Mouse (Mus musculus): ENCODE measurements around the gene Enpp7. TPM values are rescaled to one million over a fixed set of nuclear protein-coding genes. Genes with fewer than 3 reads are reported as not detected.

Gene Enpp7
- total RNA-seq, 2 experiments from 2014 or later, result not detected

DNA sequence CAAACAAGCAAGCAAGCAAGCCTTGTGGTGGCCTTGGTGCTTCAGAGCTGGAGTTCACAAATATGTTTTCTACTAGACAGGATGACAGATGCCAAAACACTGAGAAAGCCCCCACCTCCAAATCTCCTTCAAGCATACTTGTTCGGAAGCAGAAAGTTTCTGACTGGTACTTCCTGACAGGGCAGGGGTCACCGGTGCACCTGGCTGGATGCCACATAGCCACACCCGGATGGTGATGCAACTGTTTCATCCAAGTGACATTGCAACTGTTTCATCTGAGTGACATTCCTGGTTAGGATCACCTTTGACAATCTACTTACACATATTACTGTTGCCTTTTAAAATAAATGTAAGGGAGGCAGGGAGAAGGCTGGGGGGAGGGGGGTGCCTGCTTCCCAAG lies 9.2 kb downstream of the Enpp7 start:
- DNase-seq (ENCODE audit: low spot score in 2 of 2), result no peak

DNA sequence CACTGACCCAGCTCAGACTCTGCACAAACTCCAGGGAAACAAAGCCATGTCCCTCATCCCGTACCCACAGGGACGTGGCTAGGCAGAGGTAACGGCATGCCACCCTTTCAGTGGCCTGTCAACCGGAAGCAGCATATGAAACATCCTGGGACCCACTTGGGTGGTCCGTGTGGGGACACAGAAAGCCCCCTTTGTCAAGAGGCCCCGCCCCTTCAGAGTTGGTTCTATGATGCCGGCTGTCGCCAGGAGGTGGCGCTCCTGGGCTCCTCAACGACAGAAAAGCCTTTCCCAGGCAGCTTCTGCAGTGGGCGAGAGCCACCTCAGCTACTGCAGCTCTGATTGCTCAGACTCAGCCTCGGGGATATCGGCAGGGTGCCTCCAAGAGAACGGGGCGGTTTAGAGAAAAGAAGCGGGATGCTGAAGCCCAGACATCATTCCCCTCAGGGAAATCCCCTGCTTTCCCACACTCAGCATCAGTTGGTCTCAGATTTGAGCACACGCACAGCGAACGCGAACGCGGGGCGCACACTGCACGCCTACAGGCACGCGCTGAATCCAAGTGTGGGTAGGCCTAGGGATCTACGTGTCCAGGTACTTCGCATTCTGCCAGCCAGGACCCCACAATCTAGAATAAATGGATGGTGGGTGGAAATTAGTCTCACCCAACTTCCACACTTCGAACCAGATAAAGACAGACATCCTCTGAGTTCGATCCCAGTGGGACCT lies 10.7 kb downstream of the Enpp7 start:
- peak; percentile 73 to 80 for DNase-seq (ENCODE audit: low spot score in 2 of 2)

DNA sequence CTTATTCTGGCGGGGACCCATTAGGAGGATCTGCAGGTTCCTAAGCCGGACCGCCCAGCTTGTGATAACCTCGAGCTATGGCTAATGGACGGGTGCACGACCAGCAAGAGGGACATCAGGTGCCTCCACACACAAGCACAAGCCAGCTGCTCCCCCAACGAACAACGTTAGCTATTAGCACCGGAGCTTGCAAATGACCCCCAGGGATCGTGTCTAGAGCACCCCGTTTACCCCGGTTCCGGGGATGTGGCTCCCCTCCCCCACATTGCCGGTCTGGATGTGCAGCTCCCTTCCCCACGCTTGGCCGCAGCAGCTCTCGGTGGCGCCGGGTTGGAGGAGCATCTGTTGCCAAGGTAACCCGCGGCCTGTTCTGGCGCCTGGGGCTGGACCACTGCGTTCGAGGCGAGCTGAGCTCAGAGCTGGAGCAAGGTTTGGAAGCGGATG lies 11.4 kb downstream of the Enpp7 start:
- no peak for DNase-seq (ENCODE audit: low spot score in 2 of 2)

DNA sequence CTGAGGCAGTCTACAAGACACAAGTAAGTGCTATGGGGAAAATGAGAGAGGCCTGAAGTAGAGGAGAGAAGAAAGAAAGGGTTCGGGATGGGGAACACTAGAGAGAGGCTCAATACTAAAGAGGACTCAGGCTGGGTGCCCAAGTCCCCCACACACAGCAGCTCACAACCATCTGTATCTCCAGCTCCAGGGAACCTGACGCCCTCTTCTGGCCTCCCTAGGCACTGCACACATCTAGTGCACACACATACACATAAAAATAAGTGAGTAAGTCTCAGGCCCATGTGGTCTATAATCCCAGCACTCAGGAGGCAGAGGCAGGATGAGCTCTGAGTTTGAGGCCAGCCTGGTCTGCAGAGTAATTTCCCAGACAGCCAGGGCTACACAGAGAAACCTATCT lies 12.9 kb downstream of the Enpp7 start:
- DNase-seq (ENCODE audit: low spot score in 2 of 2), result no peak

DNA sequence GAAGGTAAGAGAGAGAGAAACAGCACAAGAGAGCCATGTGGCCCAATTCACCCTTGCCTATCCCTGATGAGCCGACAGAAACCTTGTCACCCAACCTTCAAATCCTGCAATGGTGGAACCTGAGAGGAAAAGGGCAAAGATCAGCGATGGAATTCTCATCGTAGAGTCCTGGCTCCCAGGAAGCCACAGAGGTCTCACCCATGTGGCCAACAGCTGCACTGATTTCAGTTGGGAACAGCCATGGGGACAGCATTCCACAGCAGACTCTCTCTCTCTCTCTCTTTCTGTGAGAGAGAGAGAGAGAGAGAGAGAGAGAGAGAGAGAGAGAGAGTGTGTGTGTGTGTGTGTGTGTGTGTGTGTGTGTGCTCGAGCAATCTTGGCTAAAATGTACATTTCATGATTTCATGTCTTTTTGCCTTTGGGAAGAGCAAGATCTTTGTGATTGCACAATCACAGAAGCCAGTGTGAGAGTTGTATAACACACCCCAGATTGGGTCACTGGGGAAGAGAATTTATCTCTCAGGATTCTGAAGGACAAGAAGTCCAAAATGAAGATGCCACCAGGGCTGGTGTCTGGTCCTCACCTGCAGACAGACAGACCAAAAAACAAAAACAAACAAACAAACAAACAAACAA lies 13.6 kb downstream of the Enpp7 start:
- DNase-seq (ENCODE audit: low spot score in 2 of 2), result no peak

DNA sequence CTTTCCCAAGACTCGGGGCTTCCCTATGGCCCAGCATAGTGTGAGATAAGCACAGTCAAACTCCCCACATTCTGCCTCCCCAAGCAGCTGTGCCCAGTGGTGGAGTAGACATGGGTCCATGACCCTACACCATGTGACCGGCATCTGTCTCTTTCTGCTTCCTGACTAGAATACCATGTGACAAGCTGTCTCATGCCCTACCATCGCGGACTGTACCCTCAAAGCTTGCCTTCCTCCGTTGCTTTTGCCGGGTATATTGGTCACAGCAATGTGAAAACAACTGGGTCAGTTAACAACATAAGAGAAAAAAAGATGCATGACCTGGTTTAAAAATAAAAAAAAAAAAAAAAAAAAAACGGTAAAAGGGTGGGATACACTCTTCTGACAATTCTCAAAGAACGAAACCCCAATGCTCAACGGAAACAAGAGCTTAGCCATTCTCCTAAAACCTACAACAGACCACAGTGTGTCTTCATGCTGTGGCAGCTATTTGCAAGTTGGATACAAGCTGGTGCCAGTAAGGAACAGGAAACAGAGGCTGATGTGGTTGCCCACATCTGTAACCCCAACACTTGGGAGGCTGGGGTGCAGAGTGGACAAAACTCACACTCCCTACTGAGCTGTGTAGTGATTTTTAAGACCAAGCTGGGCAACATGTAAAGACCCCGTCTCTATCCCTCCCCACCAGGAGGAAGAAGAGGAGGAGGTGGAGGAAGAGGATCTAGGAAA lies 17.7 kb downstream of the Enpp7 start:
- DNase-seq (ENCODE audit: low spot score in 2 of 2), result no peak

DNA sequence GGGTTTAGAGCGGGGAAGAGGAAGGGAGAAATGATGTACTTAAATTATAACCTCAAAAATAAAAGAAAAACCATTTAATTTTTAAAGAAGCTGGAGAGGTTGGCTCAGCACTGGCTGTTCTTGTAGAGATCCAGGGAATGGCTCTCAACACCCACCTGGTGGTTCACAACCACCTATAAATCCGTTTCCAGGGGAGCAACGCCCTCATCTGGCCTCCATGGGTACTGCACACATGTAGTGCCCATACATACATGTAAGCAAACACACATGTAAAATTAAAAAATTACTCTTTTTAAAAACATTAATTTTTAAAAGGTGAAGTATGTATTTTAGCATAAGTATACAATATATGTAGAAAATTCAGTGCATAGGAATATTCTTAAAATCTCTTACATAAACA lies 18.5 kb downstream of the Enpp7 start:
- DNase-seq (ENCODE audit: low spot score in 2 of 2), result no peak

DNA sequence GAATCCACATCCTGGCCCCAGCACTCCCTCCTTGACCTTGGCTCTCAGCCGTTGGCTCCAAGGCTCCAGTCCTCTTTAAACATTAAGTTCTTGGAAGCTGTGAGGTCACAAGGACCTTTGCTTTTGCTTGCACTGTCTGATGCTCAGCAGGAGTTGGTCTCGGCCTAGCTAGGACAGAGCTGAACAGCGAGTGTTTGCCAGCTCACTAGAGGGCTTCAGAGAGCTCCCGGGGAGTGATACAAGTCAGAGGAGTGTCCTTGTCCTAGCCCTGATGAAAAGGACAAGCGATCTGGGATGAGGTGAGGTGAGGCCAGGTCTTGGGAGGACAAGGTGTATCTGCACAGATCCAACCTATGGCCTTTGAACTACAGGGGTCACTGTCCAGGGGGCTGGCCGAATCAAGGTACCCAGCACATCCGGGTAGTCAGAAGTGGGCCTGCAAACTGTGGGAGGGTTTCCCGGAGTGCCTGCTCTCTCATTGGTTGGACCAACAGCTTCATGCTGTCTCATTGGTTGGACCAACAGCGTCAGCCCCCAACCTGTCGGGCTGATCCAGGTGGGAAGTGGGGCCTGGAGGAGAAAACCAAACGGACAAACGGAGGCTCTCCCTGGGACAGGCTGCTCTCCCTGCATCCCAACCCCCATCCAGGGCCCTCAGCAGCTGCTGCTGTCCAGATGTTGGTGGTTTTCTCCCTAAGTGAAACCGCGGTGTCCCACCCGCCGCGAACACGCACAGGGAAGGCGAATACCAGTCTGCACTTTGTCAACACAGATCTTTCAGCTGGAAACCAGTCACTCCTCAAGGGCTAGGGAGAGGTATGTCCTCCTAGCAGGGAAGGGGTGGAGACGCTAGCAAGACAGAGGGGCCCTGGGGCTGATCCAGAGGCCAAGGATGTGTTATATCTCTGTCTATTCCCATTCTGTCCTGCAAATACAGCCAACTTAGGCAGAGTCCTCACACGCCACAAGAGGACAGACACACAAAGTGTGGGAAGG lies 19.8 kb downstream of the Enpp7 start:
- DNase-seq (ENCODE audit: low spot score in 2 of 2), result no peak

DNA sequence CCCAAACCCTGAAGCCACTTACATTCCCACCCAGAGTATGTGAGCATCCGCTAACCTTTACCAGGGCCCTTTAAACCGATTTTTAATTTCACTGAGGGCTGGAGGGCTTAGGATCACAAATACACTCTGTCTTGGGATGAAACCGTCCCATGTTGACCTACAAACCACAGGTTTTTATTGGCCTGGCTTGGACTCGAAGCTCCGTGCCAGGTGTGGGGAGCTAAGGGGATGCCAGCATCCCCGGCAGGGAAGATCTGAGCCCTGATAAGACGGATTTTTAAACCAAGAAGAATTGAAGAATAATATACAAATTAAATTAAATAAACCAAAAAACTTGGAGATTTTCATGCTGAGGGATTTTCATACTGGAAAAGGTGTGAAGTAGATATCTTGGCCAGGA lies 26.5 kb downstream of the Enpp7 start:
- DNase-seq (ENCODE audit: low spot score in 2 of 2), result no peak

DNA sequence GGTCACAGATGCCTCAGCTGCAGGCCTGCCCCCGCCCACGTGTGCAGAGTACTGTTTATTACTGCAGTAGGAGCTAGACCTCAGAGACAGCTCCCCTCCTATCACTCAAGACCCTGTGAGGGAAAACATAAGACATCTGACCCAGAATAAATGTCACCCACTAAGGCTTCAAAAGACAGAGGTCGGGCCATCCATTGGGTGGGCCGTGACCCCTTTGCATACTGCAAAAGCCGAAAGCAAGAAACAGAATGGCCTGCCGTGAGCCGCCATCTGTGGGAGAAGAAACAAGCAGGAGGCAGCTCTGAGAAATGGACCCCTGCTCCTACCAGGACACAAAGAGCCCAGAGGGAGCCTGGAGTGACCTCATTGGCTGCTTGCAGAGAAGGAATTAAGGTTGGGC lies 29.5 kb downstream of the Enpp7 start:
- no peak for DNase-seq (ENCODE audit: low spot score in 2 of 2)

DNA sequence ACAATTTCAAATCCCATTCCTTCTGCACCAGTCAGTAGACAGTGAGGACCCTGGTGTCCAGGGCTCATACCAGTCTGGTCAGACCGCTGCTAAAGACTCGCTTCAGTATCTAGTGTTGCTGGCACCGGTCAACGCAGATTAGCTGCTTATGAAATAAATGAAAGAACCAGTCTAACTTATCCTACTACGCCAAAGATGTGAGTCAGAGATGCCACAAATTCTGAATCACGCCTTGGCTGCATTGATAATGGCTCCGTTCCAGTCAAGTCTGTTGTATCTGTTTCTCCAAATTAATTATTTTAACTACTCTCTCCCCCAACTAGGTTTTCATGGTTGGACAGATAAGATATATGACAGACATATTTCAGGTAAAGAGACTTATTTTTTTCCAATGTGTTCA lies 33.2 kb downstream of the Enpp7 start:
- DNase-seq (ENCODE audit: low spot score in 2 of 2), result no peak

DNA sequence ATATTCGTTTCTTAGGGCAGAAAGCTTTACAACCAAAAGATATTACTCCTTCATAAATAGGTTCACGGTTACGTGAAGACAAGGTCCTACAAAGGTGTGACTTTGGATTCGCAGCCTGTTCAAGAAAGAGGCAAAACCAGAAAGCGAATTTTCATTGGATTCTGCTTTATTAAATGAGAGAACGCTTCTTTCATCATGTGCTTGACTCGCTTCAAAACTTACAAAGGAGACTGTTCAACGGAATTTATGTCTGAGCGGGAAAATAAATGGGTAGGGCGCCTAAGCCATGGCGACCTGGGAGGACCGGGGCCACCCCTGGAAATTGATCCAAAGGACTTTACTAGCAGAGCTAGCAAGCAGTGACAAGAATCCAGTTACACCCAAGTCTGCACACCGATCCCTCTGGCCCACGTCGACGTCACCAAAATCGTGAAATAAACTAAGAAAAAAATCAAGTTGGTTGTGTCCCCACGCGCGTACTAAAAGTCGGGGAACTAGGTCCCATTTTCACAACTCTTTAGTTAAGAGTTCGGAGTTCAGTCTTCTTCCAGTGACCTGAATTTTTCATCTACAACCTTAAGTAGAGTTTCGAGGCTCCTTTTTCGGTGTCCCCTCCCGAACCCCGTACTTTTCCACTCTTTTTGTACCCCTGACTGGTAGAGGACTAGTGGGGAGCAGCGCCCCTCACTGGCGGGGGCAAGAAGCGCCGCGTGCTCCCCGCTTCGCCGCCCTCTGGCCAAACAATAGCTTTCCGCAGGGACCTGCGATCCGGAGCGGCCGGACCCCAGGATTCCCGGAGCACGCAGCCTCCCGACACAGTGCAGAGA lies 34.3 kb downstream of the Enpp7 start:
- DNase-seq (ENCODE audit: low spot score in 2 of 2), result no peak

DNA sequence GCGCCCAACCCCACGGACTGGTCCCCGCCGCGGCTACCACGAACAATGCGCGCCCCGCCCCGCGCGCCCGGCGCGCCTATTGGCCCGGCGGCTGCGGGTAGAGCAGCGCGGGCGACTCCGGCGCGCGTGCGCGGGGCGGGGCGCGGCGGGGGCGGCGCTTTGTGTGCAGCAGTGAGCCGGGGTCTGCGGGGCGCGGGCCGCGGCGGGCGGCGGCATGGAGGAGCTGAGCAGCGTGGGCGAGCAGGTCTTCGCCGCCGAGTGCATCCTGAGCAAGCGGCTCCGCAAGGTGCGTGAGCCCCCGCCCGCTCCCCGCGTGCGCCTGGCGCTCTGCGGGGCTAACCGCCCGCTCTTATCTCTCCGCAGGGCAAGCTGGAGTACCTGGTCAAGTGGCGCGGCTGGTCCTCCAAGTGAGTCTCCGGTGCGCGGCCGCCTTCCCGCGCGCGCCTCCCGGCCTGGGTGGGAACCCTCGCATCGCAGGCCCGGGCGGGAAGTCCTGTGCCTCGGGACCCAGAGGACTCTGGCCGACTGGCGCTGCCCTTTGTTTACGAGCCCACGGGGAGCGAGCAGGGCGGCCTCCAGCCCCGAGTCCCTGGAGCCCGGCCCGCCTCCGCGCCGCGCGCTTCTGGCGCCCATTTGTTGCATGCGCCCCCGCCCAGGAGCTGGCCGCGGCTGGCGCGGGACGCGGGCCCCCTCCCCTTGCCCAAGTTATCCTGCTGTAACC lies 35.1 kb downstream of the Enpp7 start, which contains the start of gene Cbx2:
Gene Cbx2 (plus strand): TSS at position 68 of the 721 bp plus-strand sequence.
- DNase-seq (ENCODE audit: low spot score in 2 of 2), result peak; percentile 89 to 91

DNA sequence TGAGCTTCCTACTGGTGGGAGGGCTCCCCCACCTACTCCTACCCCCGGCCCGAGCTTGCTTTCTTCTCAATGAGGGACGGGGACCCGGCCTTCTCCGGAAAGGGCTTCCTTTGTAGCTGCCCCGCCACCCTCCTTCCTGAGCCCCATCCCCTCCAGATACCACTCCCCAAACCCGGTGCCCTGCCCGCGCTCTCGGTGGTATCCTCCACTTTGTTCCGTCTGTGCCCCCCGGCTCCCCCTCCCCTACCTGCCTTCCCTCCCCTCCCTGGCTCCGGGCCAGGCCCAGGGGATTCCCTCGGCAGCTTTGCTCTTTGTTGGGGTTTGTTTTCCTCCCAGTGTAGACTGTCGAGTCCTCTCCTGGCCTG lies 35.6 kb downstream of the Enpp7 start:
- peak in 1 of 2 experiments; percentile 40 for DNase-seq (ENCODE audit: low spot score in 2 of 2)

DNA sequence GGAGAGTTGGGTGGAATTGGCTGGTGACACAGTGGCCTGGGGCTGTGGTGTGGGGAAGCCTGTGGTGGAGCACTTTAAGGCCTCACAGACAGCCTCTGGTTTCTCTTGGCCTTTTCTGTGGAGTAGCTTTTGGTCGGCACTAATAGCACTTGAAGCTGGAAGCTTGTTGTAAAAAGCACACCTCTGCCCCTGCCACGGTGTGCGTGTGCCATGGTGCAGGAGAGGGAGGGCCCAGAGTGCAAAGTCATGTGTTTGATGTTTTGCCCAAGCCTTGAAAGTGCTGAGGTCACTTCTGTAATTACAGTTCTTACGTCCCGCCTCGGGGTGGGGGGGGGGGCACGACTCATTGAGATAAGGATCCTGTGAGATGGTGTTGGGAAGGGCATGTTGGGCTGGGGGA lies 36.3 kb downstream of the Enpp7 start:
- DNase-seq (ENCODE audit: low spot score in 2 of 2), result no peak

DNA sequence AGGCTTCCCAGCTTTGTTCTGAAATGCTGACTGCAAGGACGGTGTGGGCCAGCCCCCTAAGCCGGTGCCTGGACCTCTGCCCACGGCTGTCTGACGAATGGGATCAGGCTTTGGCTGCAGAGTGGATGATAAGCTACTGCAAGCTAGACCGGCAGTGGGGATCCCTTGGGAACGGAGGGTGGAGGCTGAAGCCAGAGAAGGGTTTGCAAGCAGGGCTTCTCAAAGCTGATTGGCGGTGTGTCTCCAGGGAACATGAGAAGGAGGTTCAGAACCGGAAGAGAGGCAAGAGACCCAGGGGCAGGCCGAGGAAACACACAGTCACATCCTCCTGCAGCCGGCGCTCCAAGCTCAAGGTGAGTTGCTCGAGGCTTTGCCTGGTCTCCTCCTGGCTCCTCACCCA lies 38.2 kb downstream of the Enpp7 start:
- DNase-seq (ENCODE audit: low spot score in 2 of 2), result no peak

DNA sequence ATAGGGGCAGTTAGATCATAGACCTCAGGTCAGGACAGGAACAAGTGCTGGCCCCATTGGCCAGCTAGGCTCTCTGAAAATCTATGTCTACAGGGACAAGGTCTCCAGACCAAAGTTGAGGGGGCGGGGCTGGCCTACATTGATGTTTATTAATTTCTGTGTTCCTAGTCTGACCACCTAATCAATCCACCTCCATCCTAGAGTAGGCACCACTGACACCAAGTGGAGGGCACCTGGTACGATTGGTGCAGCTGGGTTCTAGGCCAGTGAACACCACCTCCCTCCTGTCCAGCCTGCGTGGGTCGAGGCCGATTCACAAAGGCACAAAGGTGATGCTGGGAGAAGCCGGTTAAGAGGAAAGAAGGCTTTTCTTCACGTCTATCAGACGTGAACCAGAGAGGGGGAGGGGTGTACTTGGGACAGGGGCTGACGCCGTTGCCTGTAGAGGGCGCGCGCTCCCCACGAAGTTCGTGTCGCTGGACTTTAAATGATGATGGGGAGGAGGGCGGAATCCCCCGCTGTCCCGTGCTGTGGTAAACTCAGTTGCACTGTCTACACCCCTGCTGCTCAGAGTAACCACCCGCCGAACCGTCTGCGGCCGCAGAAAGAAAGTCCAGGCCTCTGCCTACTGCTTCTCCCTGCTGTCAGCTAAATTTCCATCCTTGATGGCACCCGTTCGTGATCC lies 46.0 kb downstream of the Enpp7 start:
- DNase-seq (ENCODE audit: low spot score in 2 of 2), result peak; percentile 87 to 90

DNA sequence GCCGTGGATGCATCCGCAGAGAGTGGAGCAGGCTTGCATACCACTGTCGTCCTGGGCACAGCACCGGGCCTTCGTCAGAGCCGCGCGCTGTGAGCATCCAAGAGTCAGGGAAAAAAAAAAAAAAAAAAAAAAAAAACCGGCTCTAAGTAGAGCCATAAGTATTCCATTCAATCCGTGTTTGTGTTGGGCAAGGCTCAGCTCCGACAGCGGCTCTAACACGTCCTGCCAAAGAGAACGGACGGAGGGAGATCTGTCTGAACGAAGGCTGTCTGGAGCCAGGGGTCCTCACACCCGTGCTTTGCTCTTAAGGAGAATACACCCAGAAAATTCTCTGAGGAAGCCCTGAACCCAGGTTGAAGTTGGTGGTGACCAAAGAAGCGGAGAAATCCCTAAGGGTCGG lies 46.6 kb downstream of the Enpp7 start:
- peak in 1 of 2 experiments; percentile 2 for DNase-seq (ENCODE audit: low spot score in 2 of 2)

All from adrenal gland, adult 18-20 months (tissue).